Mouse (Mus musculus) heart, adult 2 months (tissue): ENCODE measurements around the gene Gfi1b.

ENCODE experiments used
- CTCF ChIP-seq: fragments of 200-600 bp; IDR thresholded peaks from 2 replicates; pipeline ENCODE4 v1.8.1; 2022; ENCODE audit warnings: antibody characterized with exemption, mild to moderate bottlenecking, moderate library complexity
- EP300 ChIP-seq: fragments of 200-500 bp; IDR thresholded peaks from 2 replicates; pipeline ENCODE4 v1.6.1; 2011; ENCODE audit warnings: low read depth, low read length, control low read depth; ENCODE audit not compliant: insufficient read depth
- POLR2A ChIP-seq: fragments of 200-500 bp; IDR thresholded peaks from 2 replicates; pipeline ENCODE4 v1.6.1; 2011; ENCODE audit warnings: mild to moderate bottlenecking, low read depth, low read length, control low read depth; ENCODE audit not compliant: insufficient read depth

- no peak for TF ChIP-seq CTCF
- no peak for TF ChIP-seq POLR2A
- no peak for TF ChIP-seq EP300
Measured at GRCm38 (mm10) chr2:28585730-28586129, 36.1 kb downstream of the Gfi1b start.
